Mouse (Mus musculus): ENCODE results near the gene Msi2.

Gene Msi2

GRCm38 (mm10) chr11:88675526-88676353 lies 42.6 kb downstream of the Msi2 start:
- no peak for DNase-seq

GRCm38 (mm10) chr11:88674075-88674474 lies 44.2 kb downstream of the Msi2 start:
- no peak for DNase-seq

GRCm38 (mm10) chr11:88670925-88671324 lies 47.4 kb downstream of the Msi2 start:
- no peak for DNase-seq

GRCm38 (mm10) chr11:88669106-88669505 lies 49.2 kb downstream of the Msi2 start:
- no peak for DNase-seq

GRCm38 (mm10) chr11:88668345-88668744 lies 50.0 kb downstream of the Msi2 start:
- no peak for DNase-seq

- DNase-seq = no peak
Measured at GRCm38 (mm10) chr11:88665799-88666198, 52.5 kb downstream of the Msi2 start.

GRCm38 (mm10) chr11:88661444-88662180 lies 56.7 kb downstream of the Msi2 start:
- DNase-seq = no peak

- DNase-seq = no peak
Measured at GRCm38 (mm10) chr11:88660404-88660803, 57.9 kb downstream of the Msi2 start.

GRCm38 (mm10) chr11:88658926-88659325 lies 59.4 kb downstream of the Msi2 start:
- DNase-seq = no peak

- no peak for DNase-seq
Measured at GRCm38 (mm10) chr11:88655786-88656185, 62.5 kb downstream of the Msi2 start.

- DNase-seq = no peak
Measured at GRCm38 (mm10) chr11:88655214-88655566, 63.1 kb downstream of the Msi2 start.

GRCm38 (mm10) chr11:88654391-88655213 lies 63.7 kb downstream of the Msi2 start:
- no peak for DNase-seq

- DNase-seq = no peak
Measured at GRCm38 (mm10) chr11:88650275-88650674, 68.0 kb downstream of the Msi2 start.

- DNase-seq = no peak
Measured at GRCm38 (mm10) chr11:88649009-88649408, 69.3 kb downstream of the Msi2 start.

- DNase-seq = no peak
Measured at GRCm38 (mm10) chr11:88648407-88648806, 69.9 kb downstream of the Msi2 start.

- DNase-seq = no peak
Measured at GRCm38 (mm10) chr11:88646493-88646892, 71.8 kb downstream of the Msi2 start.

- DNase-seq = no peak
Measured at GRCm38 (mm10) chr11:88645821-88646220, 72.5 kb downstream of the Msi2 start.

- no peak for DNase-seq
Measured at GRCm38 (mm10) chr11:88644719-88645118, 73.6 kb downstream of the Msi2 start.

GRCm38 (mm10) chr11:88639862-88640261 lies 78.5 kb downstream of the Msi2 start:
- no peak for DNase-seq

GRCm38 (mm10) chr11:88638936-88639542 lies 79.3 kb downstream of the Msi2 start:
- no peak for DNase-seq

- DNase-seq = no peak
Measured at GRCm38 (mm10) chr11:88638254-88638653, 80.1 kb downstream of the Msi2 start.

- no peak for DNase-seq
Measured at GRCm38 (mm10) chr11:88636934-88637333, 81.4 kb downstream of the Msi2 start.

- DNase-seq = no peak
Measured at GRCm38 (mm10) chr11:88636319-88636718, 82.0 kb downstream of the Msi2 start.
